Mouse (Mus musculus) layer of hippocampus, postnatal 36 days (tissue): ENCODE results near the gene Tpd52l2. TPM values are rescaled to one million over a fixed set of nuclear protein-coding genes. Genes with fewer than 3 reads are reported as not detected.
"Not testable (repeated sequence)": the region's sequence is repeated elsewhere in the genome, so short reads cannot be mapped to it uniquely, and the experiment has no call there.

Experiments
- DNase-seq, 2 experiments: peaks; one replicate each; pipeline ENCODE4 v3.0.0; 2022
- total RNA-seq, 2 experiments: library from RNA; stranded (reverse); gene quantifications; 2 replicates each; pipeline ENCODE4 v1.2.3; 2021

The Tpd52l2 gene
- total RNA-seq, 2 experiments from 2014 or later, result 77.7 to 87.1 TPM

DNA sequence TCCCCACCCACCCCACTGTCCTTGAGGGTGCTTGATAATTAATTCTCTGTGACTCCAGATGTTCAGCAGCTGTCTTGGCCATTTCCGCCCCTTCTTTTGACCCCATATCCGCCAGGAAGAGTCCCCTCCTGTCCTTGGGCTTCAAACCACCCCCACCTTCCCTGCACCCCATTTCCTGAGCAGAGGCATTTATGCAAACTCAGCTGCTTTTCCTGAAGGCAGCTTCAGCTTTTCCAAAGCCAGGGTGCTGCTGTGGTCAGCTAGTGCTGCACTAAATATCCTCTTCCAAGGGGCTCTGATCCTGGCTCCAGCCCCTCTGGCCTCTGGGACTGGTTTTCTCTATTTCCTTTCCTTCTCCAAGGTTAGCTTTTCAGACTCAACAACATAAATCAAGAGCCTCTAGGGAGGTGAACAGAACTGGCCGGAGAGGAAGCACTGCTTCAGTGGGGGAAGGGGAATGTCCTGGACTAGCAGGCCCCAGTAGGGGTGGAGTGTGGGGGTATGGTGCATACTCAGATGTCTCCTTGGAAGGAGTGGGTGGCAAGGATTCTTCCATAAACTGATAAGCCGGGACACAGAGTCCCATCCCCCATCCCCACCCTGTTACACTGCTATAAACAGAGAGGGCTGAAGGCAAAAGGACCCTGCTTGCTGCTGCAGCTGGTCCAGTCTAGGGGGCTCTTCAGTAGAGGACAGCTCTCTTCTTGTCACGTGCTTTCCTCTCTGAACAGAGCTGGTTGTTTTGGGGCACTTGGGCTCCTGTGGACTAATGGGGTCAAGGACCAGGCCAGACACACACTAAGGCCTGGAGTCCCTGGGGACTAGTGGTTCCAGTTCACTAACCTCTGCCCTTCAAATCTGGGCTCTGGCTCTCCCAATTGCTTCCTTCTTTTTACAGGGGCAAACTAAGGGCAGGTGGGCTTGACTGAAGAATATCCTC is 9.3 kb upstream of the Tpd52l2 start:
- no peak for DNase-seq

DNA sequence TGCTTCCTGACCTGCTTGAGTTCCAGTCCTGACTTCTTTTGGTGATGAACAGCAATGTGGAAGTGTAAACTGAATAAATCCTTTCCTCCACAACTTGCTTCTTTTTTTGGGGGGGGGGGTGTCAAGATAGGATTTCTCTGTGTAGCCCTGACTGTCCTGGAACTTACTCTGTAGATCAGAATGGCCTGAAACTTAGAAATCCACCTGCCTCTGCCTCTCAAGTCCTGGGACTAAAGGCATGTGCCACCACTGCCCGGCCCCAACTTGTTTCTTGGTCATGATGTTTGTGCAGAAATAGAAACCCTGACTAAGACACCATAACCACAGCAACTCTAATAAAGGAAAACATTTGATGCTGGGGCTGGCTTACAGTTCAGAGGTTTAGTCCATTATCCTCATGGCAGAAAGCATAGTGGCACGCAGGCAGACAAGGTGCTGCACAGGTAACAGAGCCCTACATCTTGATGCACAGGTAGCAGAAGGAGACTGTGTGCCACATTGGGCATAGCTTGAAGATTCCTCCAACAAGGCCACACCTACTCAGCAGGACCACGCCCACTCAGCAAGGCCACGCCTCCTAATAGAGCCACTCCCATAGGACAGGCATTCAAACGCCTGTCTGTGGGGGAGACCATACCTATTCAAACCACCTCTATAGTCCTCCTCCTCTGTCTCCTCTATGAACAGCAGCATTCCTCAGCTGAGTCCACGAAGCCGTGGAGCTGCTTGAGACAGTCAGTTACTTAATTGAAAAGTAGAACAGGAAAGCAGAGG is 5.3 kb upstream of the Tpd52l2 start:
- DNase-seq, result no peak

DNA sequence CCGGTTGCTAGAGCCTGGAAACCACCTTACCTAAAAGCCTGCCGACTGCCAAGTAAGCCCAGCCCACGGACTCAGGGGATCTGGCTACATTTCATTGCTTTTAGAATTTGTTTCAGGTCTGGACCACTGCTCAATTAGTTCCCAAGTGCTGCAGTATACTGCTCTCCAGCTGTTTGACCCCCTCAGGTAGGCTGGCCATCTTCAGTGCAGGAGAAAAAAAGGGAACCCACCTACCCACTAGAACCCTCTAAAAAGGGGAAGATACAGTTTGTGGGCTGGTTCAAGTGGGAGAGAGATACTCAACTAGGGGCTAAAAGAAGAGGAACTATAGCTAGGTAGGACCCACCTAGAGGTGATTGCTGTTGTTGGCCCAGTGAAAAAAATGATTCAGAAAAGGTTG is 4.7 kb upstream of the Tpd52l2 start:
- DNase-seq, result no peak

DNA sequence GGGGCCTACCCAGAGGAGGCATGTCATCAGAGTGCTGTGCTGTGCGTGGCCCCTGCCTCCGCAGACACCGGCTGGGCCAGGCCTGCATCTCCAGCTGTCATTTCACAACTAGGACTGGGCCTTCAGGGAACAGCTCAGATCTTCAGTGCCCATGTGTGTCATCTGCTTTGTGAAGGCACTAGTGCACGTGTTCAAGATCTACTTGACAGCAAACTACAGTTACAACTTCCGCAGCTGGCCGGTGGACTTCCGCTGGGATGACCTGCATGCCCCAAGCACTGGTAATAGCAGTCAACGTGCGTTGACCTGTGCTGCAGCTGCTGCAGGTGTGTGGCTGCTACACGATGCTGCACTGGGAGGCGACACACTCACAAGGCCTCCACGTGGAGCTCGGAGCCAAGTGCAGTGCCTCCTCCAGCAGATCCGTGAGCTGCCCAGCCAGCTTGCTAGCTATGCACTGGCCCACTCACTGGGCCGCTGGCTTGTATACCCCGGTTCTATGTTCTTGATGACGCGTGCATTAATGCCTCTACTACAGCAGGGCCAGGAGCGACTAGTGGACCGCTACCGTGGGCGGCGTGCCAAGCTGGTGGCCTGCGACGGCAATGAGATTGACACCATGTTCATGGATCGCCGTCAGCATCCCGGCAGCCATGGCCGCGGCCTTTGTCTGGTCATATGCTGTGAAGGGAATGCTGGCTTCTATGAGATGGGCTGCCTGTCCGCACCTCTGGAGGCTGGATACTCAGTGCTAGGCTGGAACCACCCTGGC is 3.6 kb upstream of the Tpd52l2 start, which contains the start of gene Abhd16b:
Gene Abhd16b (plus strand): TSS at position 51 of the 772 bp plus-strand sequence.
- DNase-seq, result no peak

DNA sequence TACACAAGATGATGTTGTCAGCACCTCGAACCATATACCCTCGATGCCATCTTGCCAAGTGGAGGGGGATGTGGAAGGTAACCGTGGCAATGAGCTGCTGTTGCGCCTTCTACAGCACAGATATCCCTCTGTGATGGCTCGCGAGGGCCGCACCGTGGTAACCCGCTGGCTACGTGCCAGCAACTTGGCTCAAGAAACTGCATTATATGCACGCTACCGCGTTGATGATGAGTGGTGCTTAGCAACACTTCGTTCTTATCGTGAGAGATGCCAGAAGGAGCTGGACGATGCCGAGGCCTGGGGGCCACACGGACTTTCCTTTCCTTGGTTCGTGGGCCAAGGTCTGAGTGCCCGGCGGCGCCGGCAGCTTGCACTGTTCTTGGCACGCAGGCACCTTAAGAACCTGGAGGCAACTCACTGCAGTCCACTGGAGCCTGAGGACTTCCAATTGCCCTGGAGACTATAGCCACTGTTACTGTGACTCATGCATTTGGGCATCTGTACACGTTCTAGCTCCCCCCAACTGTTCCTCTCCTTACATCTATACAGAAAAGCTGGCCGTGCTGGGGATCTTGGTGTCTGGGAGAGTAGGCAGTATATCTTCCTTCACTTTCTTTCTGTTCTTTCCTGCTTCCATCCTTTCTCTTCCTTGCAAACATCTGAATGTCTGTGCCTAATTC is 2.5 kb upstream of the Tpd52l2 start:
- no peak for DNase-seq

DNA sequence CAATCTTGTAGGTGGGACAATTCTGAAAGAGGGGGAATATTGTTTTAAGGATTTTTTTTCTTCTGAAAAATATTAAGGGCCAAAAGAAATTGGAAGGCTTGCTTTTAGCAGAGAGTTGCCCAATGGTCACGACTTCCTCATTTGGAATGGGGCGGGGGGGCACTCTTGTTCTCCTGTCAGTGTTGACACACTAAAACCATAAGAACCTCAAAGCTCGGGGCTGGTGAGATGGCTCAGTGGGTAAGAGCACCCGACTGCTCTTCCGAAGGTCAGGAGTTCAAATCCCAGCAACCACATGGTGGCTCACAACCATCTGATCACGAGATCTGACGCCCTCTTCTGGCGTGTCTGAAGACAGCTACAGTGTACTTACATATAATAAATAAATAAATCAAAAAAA is 1.1 kb upstream of the Tpd52l2 start:
- not testable (repeated sequence) for DNase-seq

DNA sequence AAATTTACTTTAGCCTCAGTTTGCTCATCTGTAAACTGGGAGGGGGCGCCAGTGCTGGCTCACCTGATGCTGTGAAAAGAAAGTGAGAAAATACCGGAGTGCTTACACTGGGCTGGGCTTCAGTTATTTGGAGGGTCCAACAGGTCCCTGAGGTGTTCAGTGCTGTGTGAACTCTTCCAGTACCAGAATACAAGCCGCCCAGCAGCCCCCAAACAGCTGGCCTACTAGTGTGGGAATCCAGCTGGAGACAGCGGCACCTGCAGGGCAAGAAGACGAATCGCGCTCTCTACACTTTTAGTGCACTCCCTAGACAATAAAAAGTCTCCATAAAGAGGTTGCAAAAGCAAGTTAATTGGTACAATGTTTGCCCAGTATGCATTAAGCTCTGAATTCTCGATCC is 661 bp upstream of the Tpd52l2 start:
- peak; percentile 7 to 28 for DNase-seq

DNA sequence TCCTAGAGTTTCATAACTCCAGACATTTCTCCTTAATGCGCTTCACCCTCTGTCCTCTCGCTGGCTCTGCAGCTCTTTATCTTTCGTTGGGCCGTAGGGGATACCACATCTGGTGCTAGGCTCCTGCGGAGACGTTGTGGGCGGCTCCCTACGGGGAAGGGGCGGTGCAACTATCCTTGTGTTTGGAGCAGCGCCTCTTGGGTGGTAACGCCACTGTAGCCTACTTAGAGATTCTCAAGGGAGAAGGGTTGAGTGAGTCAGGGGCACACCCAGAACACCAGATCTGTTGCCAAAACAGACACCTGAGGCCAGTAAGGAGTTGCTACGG is 570 bp downstream of the Tpd52l2 start:
- DNase-seq, result peak; percentile 9 to 24

DNA sequence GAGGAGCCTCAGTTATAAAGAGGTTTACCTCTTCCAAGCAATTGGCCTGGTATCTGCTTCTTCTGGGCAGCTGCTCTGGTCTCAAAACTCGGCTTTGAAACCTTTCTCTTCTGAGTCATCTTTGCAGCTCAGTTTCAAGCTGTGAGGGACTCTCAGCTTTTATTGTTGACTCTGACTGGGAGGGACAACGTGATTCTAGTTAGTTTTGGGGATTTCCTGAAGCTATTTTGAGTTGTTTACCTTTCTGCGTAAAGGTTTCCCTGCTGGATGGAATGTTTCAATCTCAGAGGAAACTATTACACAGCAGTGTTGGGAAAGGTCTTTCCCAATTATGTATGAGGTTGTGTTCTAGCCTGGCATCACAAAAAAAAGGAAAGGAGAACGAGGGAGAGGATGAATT is 1.7 kb downstream of the Tpd52l2 start:
- no peak for DNase-seq

DNA sequence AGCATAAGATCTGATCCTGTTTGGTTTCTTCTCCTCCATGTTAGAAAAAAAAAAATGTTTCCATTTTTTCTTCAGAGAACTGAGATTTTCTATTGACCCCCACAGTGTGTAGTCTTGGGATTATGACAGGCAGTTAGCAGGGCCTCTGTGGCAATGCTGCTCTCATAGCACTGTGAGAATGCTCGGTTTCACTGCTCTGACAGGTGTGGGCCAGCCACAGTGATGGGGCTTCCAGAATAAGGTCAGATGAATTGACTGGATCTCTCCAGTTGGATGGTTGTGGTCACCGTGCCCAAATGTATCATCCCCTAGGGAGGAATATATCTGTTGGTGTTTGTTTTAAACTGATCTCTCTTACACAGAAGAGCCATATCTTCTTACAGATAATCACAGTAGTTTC is 12.2 kb downstream of the Tpd52l2 start:
- DNase-seq, result no peak

DNA sequence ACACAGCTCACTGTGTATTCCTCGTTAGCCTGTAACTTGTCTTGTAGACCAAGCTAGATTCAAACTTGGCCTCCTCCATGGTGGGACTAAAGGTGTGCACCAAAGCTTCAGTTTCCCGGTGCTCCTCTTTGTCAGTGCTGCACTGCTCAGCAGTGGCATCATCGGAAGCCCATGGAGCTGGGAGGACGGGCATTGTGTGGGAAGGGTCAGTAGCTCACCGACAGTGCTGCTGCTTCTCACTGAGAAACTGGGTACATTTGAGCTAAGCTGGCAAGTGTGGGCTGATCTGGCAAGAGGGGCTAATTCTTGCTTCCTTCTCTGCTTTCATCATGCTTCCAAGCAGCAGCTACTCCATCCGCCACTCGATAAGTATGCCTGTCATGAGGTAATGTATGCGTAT is 14.3 kb downstream of the Tpd52l2 start:
- no peak for DNase-seq

DNA sequence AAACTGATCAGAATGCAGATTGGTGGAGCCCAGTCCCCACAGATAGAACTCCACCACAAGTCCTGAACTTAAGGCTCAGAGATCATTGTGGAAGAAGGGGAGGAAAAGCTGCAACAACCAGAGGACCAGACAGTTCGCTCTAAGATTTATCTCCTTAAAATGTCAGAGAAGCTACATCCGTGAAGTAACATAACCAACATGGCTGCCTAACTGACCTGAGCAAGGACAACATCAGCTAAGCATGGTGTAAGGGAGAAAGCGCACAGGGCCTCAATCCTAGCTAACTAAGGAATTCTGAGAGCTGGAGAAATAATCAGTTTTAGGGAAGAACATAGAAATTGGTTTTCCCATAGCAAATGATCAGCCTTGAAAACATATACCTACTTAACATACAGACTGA is 22.3 kb downstream of the Tpd52l2 start:
- DNase-seq, result no peak

DNA sequence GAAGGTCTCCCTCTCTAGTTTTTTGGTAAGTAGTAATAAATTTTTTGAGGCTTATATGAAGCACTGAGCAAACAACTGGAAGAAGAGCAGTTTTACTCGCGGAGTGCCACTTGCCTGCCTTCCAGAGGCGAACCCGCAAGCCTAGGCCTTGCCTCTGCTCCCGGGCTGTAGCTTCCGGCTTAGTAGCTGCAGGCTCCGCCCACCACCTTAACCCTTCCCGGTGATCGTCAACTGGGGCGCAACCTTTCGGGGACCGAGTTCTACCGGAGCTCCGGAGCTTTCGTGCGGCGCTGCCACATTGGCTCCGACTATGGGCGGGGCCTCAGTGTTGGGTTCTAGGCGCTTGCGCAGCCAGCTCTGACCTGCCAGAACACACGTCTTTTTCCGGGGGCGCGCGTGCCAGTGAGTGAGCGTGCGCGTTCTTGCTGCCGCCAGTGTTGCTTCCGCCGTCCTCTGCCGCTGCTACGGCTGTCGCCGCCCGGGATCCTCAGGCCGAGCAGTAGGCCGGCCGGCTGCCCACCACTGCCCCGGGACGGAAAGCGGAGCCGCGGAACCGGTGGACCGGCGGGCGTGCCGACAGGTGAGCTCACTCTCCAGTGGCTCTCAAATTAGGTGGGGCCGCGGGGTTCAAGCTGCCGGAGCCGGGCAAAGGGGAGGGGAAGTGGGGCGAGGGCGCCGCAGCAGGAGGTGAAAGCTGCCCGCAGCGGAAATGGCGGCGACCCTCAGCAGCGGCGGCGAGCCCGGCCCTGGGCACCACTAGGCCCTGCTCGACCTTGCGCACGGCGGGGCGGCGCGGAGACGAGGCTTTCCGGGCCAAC is 23.4 kb downstream of the Tpd52l2 start, which contains the start of gene Dnajc5:
Gene Dnajc5 (plus strand): TSS at position 368 of the 818 bp plus-strand sequence.
- DNase-seq, result peak; percentile 97 to 98

DNA sequence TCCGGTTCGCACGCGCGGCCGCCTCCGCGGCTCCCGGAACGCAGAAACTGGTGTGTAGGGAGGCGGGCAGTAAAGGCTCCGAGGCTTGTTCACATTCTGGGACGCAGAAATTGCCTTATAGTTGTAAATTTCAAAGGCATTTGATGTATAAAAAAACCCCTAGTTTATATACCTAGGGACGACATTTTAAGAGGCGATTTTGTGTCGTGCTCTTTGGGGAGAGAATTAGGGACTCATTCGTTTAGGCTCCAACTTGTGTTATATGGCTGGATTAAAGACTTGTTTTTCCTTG is 23.9 kb downstream of the Tpd52l2 start:
- no peak for DNase-seq

DNA sequence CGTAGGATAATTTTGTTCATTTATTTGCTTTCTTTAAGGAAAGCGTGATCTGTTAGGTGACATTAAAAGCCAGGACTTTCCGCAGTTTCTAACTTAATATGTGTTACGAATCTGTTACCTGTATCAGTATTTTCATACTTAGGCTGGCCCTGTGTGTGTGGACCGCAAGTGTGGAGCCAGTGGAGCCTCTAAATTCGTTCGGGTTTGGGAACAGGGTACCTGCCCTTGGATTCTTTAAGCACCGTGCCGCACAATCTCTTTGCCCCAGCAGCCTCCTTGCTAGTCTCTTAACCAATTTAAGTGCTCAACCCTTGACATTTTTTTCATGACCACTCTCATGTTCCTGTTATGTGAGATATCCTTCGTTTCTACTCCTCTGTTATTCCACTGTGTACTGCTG is 24.5 kb downstream of the Tpd52l2 start:
- no peak for DNase-seq

DNA sequence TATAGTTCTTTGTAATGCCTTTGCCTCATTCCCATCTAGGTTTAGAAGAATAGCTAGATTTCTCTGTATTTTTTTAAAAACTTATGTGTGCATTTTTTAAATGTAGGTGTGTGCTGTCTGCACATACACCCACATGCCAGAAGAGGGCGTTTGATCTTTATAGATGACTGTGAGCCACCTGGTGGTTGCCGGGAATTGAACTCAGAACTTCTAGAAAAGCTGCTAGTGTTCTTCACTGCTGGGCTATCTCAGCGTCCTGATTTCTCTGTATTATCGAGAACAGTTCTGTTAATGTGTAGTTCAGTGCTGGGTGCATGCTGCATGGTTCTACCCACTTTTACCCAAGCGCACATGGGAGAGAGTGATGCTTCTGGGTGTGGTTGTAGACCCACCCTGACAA is 25.9 kb downstream of the Tpd52l2 start:
- DNase-seq, result peak in 1 of 2 experiments; percentile 9

DNA sequence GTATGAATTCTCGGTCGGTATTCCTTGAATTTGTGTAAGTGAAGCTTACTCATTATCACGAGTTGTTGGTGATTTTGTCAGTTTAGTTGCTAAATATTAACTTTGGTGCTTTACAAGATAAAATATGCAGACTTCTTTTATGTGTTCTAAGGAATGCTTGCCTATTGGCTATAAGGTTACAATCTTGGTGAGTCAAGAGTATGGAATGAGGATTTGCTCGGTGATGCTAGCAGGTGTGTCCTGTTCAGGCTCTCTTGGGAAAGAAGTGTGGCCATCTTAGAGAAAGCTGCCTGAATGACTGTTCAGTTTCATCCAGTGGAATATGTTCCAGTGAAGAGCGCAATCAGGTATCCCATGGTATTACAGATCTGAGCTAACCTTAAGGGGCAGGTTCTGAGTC is 28.6 kb downstream of the Tpd52l2 start:
- no peak for DNase-seq

DNA sequence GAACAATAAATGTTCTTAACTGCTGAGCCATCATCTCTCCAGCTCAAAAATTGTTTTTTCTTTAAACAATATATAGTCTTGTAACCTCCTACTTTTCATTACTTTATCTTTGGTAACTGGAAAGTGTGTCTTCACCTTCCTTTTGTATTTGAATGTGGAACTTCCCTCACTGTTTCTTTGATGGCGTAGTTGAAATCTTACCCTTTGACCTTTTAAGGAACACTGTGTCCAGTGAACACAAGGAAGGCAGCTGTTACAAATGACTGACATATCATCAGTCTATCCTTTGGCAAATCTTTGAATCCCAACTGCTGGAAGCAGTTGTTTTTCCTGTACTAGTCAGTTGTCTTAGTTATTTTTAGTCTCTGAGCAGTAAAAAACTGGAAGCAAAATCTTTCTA is 32.1 kb downstream of the Tpd52l2 start:
- no peak for DNase-seq

DNA sequence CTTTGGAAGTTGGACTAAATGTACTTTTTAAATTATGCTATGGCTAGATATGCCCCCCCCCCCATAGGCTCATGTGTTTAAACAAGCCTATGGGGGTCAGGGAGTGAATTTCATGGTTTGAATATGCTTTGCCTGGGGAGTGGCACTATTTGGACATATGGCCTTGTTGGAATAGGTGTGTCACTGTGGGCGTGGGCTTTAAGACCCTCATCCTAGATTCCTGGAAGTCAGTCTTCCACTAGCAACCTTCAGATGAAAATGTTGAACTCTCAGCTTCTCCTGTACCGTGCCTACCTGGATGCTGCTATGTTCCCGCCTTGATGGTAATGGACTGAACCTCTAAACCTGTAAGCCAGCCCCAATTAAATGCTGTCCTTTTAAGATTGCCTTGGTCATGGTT is 35.6 kb downstream of the Tpd52l2 start:
- no peak for DNase-seq

DNA sequence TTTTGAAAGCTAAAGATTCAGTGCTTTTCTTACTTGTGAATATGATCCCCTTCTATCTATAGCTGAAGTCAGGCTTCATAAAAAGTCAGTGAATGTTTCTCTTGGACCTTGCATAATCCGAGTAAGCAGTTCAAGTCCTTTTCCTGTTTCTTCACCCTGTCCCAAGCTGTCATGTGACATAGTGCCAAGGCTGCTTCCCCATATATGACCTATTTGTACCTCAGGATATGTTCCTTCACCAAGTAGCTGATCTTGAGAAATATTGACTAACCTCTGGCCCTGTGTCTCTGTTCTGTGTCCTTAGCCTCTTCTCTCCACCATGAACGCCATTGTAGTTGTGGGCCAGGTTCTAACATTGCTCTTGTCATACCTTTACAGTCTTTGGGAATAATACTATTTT is 39.5 kb downstream of the Tpd52l2 start:
- DNase-seq, result no peak

DNA sequence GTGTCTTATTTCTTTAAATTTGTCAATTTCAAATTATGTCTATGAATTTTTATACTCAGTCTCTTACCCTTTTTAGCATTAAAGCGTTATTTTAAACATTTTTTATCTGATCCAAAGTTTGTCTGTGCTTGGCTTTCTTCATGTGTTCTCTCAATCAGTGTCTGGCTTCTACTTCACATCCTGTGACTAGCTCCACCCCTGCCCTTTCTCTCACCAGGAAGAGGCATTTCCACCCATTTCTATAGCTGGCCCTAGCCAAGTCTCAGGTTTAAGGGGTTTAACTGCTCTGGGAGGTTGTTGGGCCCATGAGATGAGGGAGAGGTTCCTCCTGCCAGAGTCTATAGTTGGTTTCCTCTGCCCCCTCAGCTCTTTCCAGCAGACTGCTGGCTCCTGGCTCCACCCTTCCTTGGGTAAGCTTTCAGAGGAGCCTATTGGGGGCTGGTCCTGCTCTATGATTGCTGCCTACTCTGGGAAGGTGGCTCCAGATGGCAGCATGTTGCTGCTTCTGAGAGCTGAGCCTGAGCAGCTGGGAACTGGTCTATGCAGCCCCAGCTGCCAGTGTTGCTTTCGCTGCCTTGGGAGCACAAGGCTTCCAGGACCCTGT is 40.6 kb downstream of the Tpd52l2 start:
- peak; percentile 33 to 54 for DNase-seq
